Mouse (Mus musculus) E14TG2a.4 (cell line): ENCODE data around the gene Wipf1.

Source experiments
- CTCF ChIP-seq: conservative IDR thresholded peaks from 2 replicates; pipeline ENCODE4 v1.5.1; 2014; ENCODE audit warnings: low read length
- NANOG ChIP-seq: IDR thresholded peaks from 2 replicates; pipeline ENCODE4 v1.6.1; 2014; ENCODE audit warnings: borderline replicate concordance, low read length, mixed read lengths

- no peak for TF ChIP-seq CTCF
- TF ChIP-seq NANOG: no peak
Measured at GRCm38 (mm10) chr2:73453085-73453484, 76.4 kb downstream of the Wipf1 start.
